Mouse (Mus musculus) kidney, postnatal 0 days (tissue): ENCODE data around the gene Wdr25. TPM values are rescaled to one million over a fixed set of nuclear protein-coding genes. Genes with fewer than 3 reads are reported as not detected.
A peak's percentile ranks its signal among the peaks of the same experiment; 100 is the strongest.

Experiments
- ATAC-seq: fragments of 200-750 bp; cut with Nextera tagmentation; replicated peaks from 2 replicates; pipeline ENCODE4 v1.8.0; 2017; ENCODE audit warnings: low read depth, moderate number of reproducible peaks, moderate TSS enrichment, moderate library complexity; ENCODE audit not compliant: low FRiP score
- DNase-seq: peaks from one replicate; pipeline ENCODE4 v3.0.0-alpha.2; 2016; ENCODE audit warnings: low spot score
- H3K27ac ChIP-seq: fragments of 300-500 bp; sonication (generic); 2 replicates; pipeline ENCODE4 v1.5.1; 2014; ENCODE audit warnings: mild to moderate bottlenecking
- H3K27me3 ChIP-seq: fragments of 300-500 bp; sonication (generic); 2 replicates; pipeline ENCODE4 v1.6.1; 2014; ENCODE audit warnings: low read length, mixed read lengths; ENCODE audit not compliant: insufficient read depth
- H3K36me3 ChIP-seq: fragments of 300-500 bp; sonication (generic); 2 replicates; pipeline ENCODE4 v1.6.1; 2014; ENCODE audit warnings: low read length, mixed read lengths; ENCODE audit not compliant: insufficient read depth
- H3K4me1 ChIP-seq: fragments of 300-500 bp; sonication (generic); replicated peaks from 2 replicates; pipeline ENCODE4 v1.6.1; 2014; ENCODE audit warnings: antibody characterized with exemption, low read length, mixed read lengths; ENCODE audit not compliant: insufficient read depth
- H3K4me2 ChIP-seq: fragments of 300-500 bp; sonication (generic); 2 replicates; pipeline ENCODE4 v1.6.1; 2014; ENCODE audit warnings: mild to moderate bottlenecking, low read length, moderate library complexity, mixed read lengths
- H3K4me3 ChIP-seq: fragments of 300-500 bp; sonication (generic); replicated peaks from 2 replicates; pipeline ENCODE4 v1.5.1; 2014; ENCODE audit warnings: low read depth, low read length
- H3K9ac ChIP-seq: fragments of 300-500 bp; sonication (generic); 2 replicates; pipeline ENCODE4 v1.6.1; 2014; ENCODE audit warnings: low read depth, low read length
- H3K9me3 ChIP-seq: fragments of 300-500 bp; sonication (generic); replicated peaks from 2 replicates; pipeline ENCODE4 v1.6.1; 2016; ENCODE audit warnings: low read length, inconsistent platforms, mixed read lengths
- CTCF ChIP-seq: IDR thresholded peaks from 2 replicates; pipeline ENCODE4 v1.5.1; 2016; ENCODE audit warnings: antibody characterized with exemption, low read depth, mild to moderate bottlenecking, moderate library complexity
- WGBS: fragments of 180-500 bp; shearing (Covaris S2); extraction: QIAGEN DNeasy Blood & Tissue Kit; methylation state at CpG from one replicate; pipeline ENCODE4 v1.1.7; 2014; 5-methylcytosine and 5-hydroxymethylcytosine counted together
- polyA plus RNA-seq: library from polyadenylated mRNA; unstranded; fragments of >200 nt; fragmentation: Nextera tagmentation; extraction: Ambion mirVana; gene quantifications from 2 replicates; pipeline ENCODE4 v1.2.1, GENCODE M21; 2015

Wdr25 gene
- polyA plus RNA-seq, 1 experiment from 2014 or later, result 5.3 TPM

- no peak overlapping the region for H3K9ac ChIP-seq
- no peaks in the 10 kb centered on the region for H3K9me3 ChIP-seq
- no peaks in the 10 kb centered on the region for H3K27me3 ChIP-seq
- no peak overlapping the region for H3K4me3 ChIP-seq
- WGBS, result 39% methylated on average over 10 of the region's 10 CpGs
- H3K36me3 ChIP-seq, result no peaks in the 10 kb centered on the region
- ATAC-seq, result peak; percentile 62; the same call in 1 of the 2 replicates
- TF ChIP-seq CTCF, result peak; percentile 38; the same call in 1 of the 2 replicates
- H3K4me2 ChIP-seq, result no peak overlapping the region
- DNase-seq, result peak; percentile 13
- no peaks in the 10 kb centered on the region for H3K4me1 ChIP-seq
- H3K27ac ChIP-seq, result peak overlapping the region; percentile 19; the same call in 1 of the 2 replicates
These were observed 86.5 kb downstream of the Wdr25 start for GRCm38 (mm10) chr12:108979977-108980376.

- H3K4me3 ChIP-seq, result no peak overlapping the region
- no peaks in the 10 kb centered on the region for H3K9me3 ChIP-seq
- no peak for TF ChIP-seq CTCF
- no peak overlapping the region for H3K4me2 ChIP-seq
- no peaks in the 10 kb centered on the region for H3K4me1 ChIP-seq
- WGBS, result 89% methylated on average over 14 of the region's 14 CpGs
- no peak overlapping the region for H3K9ac ChIP-seq
- no peaks in the 10 kb centered on the region for H3K36me3 ChIP-seq
- no peak overlapping the region for H3K27ac ChIP-seq
- H3K27me3 ChIP-seq, result no peaks in the 10 kb centered on the region
- ATAC-seq (no peak), DNase-seq (no peak)
These were observed 88.7 kb downstream of the Wdr25 start for GRCm38 (mm10) chr12:108981941-108982683.

- TF ChIP-seq CTCF, result no peak
- no peaks in the 10 kb centered on the region for H3K27me3 ChIP-seq
- no peak overlapping the region for H3K9ac ChIP-seq
- H3K4me1 ChIP-seq, result no peaks in the 10 kb centered on the region
- no peaks in the 10 kb centered on the region for H3K9me3 ChIP-seq
- WGBS, result 69% methylated on average over 6 of the region's 6 CpGs
- DNase-seq (no peak), ATAC-seq (no peak)
- no peaks in the 10 kb centered on the region for H3K36me3 ChIP-seq
- no peak overlapping the region for H3K4me3 ChIP-seq
- H3K4me2 ChIP-seq, result no peak overlapping the region
- no peak overlapping the region for H3K27ac ChIP-seq
These were observed 89.2 kb downstream of the Wdr25 start for GRCm38 (mm10) chr12:108982684-108982960.

- H3K4me1 ChIP-seq, result no peaks in the 10 kb centered on the region
- H3K9ac ChIP-seq, result no peak overlapping the region
- DNase-seq (no peak), ATAC-seq (no peak)
- H3K9me3 ChIP-seq, result no peaks in the 10 kb centered on the region
- no peak for TF ChIP-seq CTCF
- 93% methylated on average over 6 of the region's 6 CpGs for WGBS
- H3K4me3 ChIP-seq, result no peak overlapping the region
- no peak overlapping the region for H3K27ac ChIP-seq
- H3K4me2 ChIP-seq, result no peak overlapping the region
- no peaks in the 10 kb centered on the region for H3K36me3 ChIP-seq
- no peaks in the 10 kb centered on the region for H3K27me3 ChIP-seq
These were observed 90.1 kb downstream of the Wdr25 start for GRCm38 (mm10) chr12:108983496-108983895.

GRCm38 (mm10) chr12:108984471-108984870 is 91.0 kb downstream of the Wdr25 start:
- ATAC-seq (no peak), DNase-seq (no peak)
- H3K27ac ChIP-seq, result no peak overlapping the region
- H3K4me3 ChIP-seq, result no peak overlapping the region
- no peak overlapping the region for H3K9ac ChIP-seq
- no peak for TF ChIP-seq CTCF
- no peaks in the 10 kb centered on the region for H3K9me3 ChIP-seq
- no peaks in the 10 kb centered on the region for H3K27me3 ChIP-seq
- WGBS, result 68% methylated on average over 8 of the region's 8 CpGs
- no peaks in the 10 kb centered on the region for H3K36me3 ChIP-seq
- no peaks in the 10 kb centered on the region for H3K4me1 ChIP-seq
- no peak overlapping the region for H3K4me2 ChIP-seq

- no peak for DNase-seq
- Histone ChIP-seq H3K4me2 (no peak overlapping the region), H3K27me3 (no peaks in the 10 kb centered on the region), H3K9ac (no peak overlapping the region), H3K4me1 (no peaks in the 10 kb centered on the region), H3K9me3 (no peaks in the 10 kb centered on the region), H3K4me3 (no peak overlapping the region), H3K27ac (no peak overlapping the region), H3K36me3 (no peaks in the 10 kb centered on the region)
- no peak for TF ChIP-seq CTCF
- ATAC-seq, result no peak
- WGBS, result 77% methylated on average over 6 of the region's 6 CpGs
These were observed 91.6 kb downstream of the Wdr25 start for GRCm38 (mm10) chr12:108985025-108985424.

- no peaks in the 10 kb centered on the region for H3K27me3 ChIP-seq
- H3K9ac ChIP-seq, result no peak overlapping the region
- no peak overlapping the region for H3K4me2 ChIP-seq
- H3K4me1 ChIP-seq, result no peaks in the 10 kb centered on the region
- no peak for DNase-seq
- ATAC-seq, result no peak
- H3K36me3 ChIP-seq, result no peaks in the 10 kb centered on the region
- WGBS, result 80% methylated on average over 9 of the region's 9 CpGs
- no peak for TF ChIP-seq CTCF
- H3K9me3 ChIP-seq, result no peaks in the 10 kb centered on the region
- no peak overlapping the region for H3K27ac ChIP-seq
- H3K4me3 ChIP-seq, result no peak overlapping the region
These were observed 94.0 kb downstream of the Wdr25 start for GRCm38 (mm10) chr12:108987448-108987847.
